9 mouse cellular contexts compared by ENCODE assay signal in the genomic region with DNA sequence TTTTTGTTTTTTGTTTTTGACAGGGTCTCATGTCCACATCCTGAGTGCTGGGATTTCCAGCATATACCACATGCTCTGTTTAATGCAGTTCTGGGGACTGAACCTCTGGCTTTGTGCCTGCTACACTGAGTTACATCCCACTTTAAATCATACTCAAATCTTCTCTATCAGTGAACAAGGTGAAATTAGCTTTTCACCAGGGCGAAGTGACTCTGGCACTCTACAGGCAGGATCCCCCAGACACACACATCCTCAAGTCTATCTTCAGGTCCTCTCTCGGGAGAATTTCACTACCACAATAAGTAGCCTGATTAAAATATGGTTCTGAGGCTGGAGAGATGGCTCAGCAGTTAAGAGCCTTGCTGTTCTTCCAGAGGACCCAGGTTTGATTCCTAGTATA. TPM values are rescaled to one million over a fixed set of nuclear protein-coding genes. Genes with fewer than 3 reads are reported as not detected.
DNase-seq lines count a peak whose midpoint lies in the region; ATAC-seq and TF ChIP-seq lines count a peak whose summit lies in the region.
"Had no signal": no experiment of that assay in that cellular context is flagged by ENCODE, and none has a peak within 500 bp of the region (broad histone marks: within the 10 kb centered on the region; RNA-seq: fewer than 3 reads in every experiment).

No protein-coding gene starts in this region.

- H3K27ac ChIP-seq in lung, embryonic 16.5 days (ENCODE audit: low read length) = no peak overlapping the region
- no peak overlapping the region; the same call in 1 of the 2 replicates for H3K27ac ChIP-seq in limb, embryonic 14.5 days (replicated peaks; ENCODE audit: low read depth, low read length)
- H3K27ac ChIP-seq in stomach, postnatal 0 days (replicated peaks) = no peak overlapping the region

- no peaks in the 10 kb centered on the region for H3K27me3 ChIP-seq in lung, embryonic 16.5 days (ENCODE audit: control insufficient read depth, insufficient read depth, low read depth, low read length)
- H3K27me3 ChIP-seq in limb, embryonic 14.5 days (ENCODE audit: control insufficient read depth, insufficient read depth, low read length) = no peaks in the 10 kb centered on the region
- no peaks in the 10 kb centered on the region for H3K27me3 ChIP-seq in stomach, postnatal 0 days (ENCODE audit: control insufficient read depth, insufficient read depth, low read length)

- DNase-seq in adrenal gland, adult (ENCODE audit: inconsistent age in 2 of 2, low spot score in 1 of 2) = peak; percentile 14 to 62
- DNase-seq in adrenal gland, postnatal 14 days = no peak
- no peak for DNase-seq in lung, postnatal 10 days
- DNase-seq in limb, embryonic 14.5 days (ENCODE audit: low spot score) = no peak
- no peak for DNase-seq in stomach, postnatal 0 days (ENCODE audit: low spot score)
- DNase-seq in layer of hippocampus, adult 11-12 months (ENCODE audit: low spot score) = no peak
- no peak for DNase-seq in thymus, adult 18-20 months

- peaks cover 6% of the 10 kb centered on the region for H3K9me3 ChIP-seq in lung, embryonic 16.5 days (ENCODE audit: control insufficient read depth, low read length)
- H3K9me3 ChIP-seq in limb, embryonic 14.5 days (ENCODE audit: control insufficient read depth, low read length) = no peaks in the 10 kb centered on the region
- no peaks in the 10 kb centered on the region for H3K9me3 ChIP-seq in stomach, postnatal 0 days (ENCODE audit: control insufficient read depth, low read length)

- peak overlapping the region; percentile 82 for H3K9ac ChIP-seq in lung, embryonic 16.5 days (ENCODE audit: low read length)
- H3K9ac ChIP-seq in limb, embryonic 14.5 days (ENCODE audit: low read depth, low read length, severe bottlenecking) = peak overlapping the region; percentile 91
- peak overlapping the region; percentile 93 for H3K9ac ChIP-seq in stomach, postnatal 0 days (ENCODE audit: low read length)

- WGBS in lung, embryonic 16.5 days = 54% methylated on average over 2 of the region's 2 CpGs
- 78% methylated on average over 2 of the region's 2 CpGs for WGBS in limb, embryonic 14.5 days
- 69% methylated on average over 2 of the region's 2 CpGs for WGBS in stomach, postnatal 0 days

- TF ChIP-seq EP300 in stomach, postnatal 0 days (optimal IDR thresholded peaks at IDR 0.05) = no peak

- H3K4me2 ChIP-seq in lung, embryonic 16.5 days (ENCODE audit: low read depth, low read length) = peak overlapping the region; percentile 86
- peak overlapping the region; percentile 65 for H3K4me2 ChIP-seq in limb, embryonic 14.5 days (replicated peaks; ENCODE audit: low read depth, low read length, severe bottlenecking)
- peak overlapping the region; percentile 81 for H3K4me2 ChIP-seq in stomach, postnatal 0 days (replicated peaks; ENCODE audit: low read depth)

- peaks cover 27% of the 10 kb centered on the region for H3K4me1 ChIP-seq in lung, embryonic 16.5 days (replicated peaks; ENCODE audit: control insufficient read depth, insufficient read depth, low read length)
- H3K4me1 ChIP-seq in limb, embryonic 14.5 days (ENCODE audit: control insufficient read depth, insufficient read depth, low read length) = peaks cover 13% of the 10 kb centered on the region
- peaks cover 11% of the 10 kb centered on the region; the same call in 1 of the 2 replicates for H3K4me1 ChIP-seq in stomach, postnatal 0 days (replicated peaks; ENCODE audit: control insufficient read depth, insufficient read depth)

- H3K4me3 ChIP-seq in lung, embryonic 16.5 days (ENCODE audit: low read length) = peak overlapping the region; percentile 65
- H3K4me3 ChIP-seq in limb, embryonic 14.5 days (replicated peaks; ENCODE audit: low read length) = peak overlapping the region; percentile 95
- peak overlapping the region; percentile 90; the same call in 1 of the 2 replicates for H3K4me3 ChIP-seq in stomach, postnatal 0 days (ENCODE audit: low read depth, low read length)

- no peak for ATAC-seq in lung, embryonic 16.5 days (ENCODE audit: low read depth)
- no peak for ATAC-seq in limb, embryonic 14.5 days (ENCODE audit: low FRiP score, low read depth)
- no peak for ATAC-seq in stomach, postnatal 0 days (ENCODE audit: low FRiP score, low TSS enrichment)

- TF ChIP-seq POLR2A in limb, embryonic 14.5 days (IDR thresholded peaks at IDR 0.05; ENCODE audit: borderline replicate concordance, extremely low read depth, insufficient read depth, insufficient read length) = no peak

- no peak for TF ChIP-seq CTCF in stomach, postnatal 0 days (IDR thresholded peaks at IDR 0.05; ENCODE audit: low read depth)

- peaks cover 18% of the 10 kb centered on the region for H3K36me3 ChIP-seq in lung, embryonic 16.5 days (ENCODE audit: control insufficient read depth, insufficient read depth, low read length)
- H3K36me3 ChIP-seq in limb, embryonic 14.5 days (ENCODE audit: control insufficient read depth, insufficient read depth, low read length) = peaks cover 27% of the 10 kb centered on the region
- H3K36me3 ChIP-seq in stomach, postnatal 0 days (ENCODE audit: control insufficient read depth, insufficient read depth, low read length) = peaks cover 2% of the 10 kb centered on the region; the same call in 1 of the 2 replicates

RNA-seq across cellular contexts. Expression of gene Cox14, which starts 1.1 kb away (rescaled TPM):
- 177 and 199 TPM in 2 replicates for total RNA-seq in adrenal gland, postnatal 14 days (2021)
- 148 and 164 TPM in 2 replicates for polyA plus RNA-seq in lung, embryonic 16.5 days (2015; fragmentation: Nextera tagmentation; extraction: Ambion mirVana)
- polyA plus RNA-seq in limb, embryonic 14.5 days (2012; rRNA removed) = 157 and 199 TPM in 2 replicates
- 174 and 194 TPM in 2 replicates for polyA plus RNA-seq in limb, embryonic 14.5 days (2014; fragmentation: Nextera tagmentation; extraction: Ambion mirVana)
- 199 and 206 TPM in 2 replicates for polyA plus RNA-seq in stomach, postnatal 0 days (2015; fragmentation: Nextera tagmentation; extraction: Ambion mirVana)

RNA-seq across cellular contexts. Expression of gene Gpd1, which starts 9.2 kb away (rescaled TPM):
- 1,539 and 1,562 TPM in 2 replicates for total RNA-seq in adrenal gland, postnatal 14 days (2021)
- polyA plus RNA-seq in lung, embryonic 16.5 days (2015; fragmentation: Nextera tagmentation; extraction: Ambion mirVana) = 3.3 and 3.7 TPM in 2 replicates
- polyA plus RNA-seq in limb, embryonic 14.5 days (2012; rRNA removed) = 1.4 TPM in 2 replicates
- polyA plus RNA-seq in limb, embryonic 14.5 days (2014; fragmentation: Nextera tagmentation; extraction: Ambion mirVana) = 0.15 and 0.22 TPM in 2 replicates
- polyA plus RNA-seq in stomach, postnatal 0 days (2015; fragmentation: Nextera tagmentation; extraction: Ambion mirVana) = 6.8 and 7.9 TPM in 2 replicates

RNA-seq across cellular contexts. Expression of gene Gm17349, which starts 21.3 kb away (rescaled TPM):
- total RNA-seq in adrenal gland, postnatal 14 days (2021) = 17.6 and 18.1 TPM in 2 replicates
- polyA plus RNA-seq in lung, embryonic 16.5 days (2015; fragmentation: Nextera tagmentation; extraction: Ambion mirVana) = not detected in 2 replicates
- polyA plus RNA-seq in limb, embryonic 14.5 days (2012; rRNA removed) = 0.63 TPM in 1 of 2 replicates, not detected in the other
- not detected in 2 replicates for polyA plus RNA-seq in limb, embryonic 14.5 days (2014; fragmentation: Nextera tagmentation; extraction: Ambion mirVana)
- 1.0 and 2.5 TPM in 2 replicates for polyA plus RNA-seq in stomach, postnatal 0 days (2015; fragmentation: Nextera tagmentation; extraction: Ambion mirVana)
- polyA plus RNA-seq: testis, adult 2 months had no signal

RNA-seq across cellular contexts. Expression of gene Smarcd1, which starts 24.6 kb away (rescaled TPM):
- total RNA-seq in adrenal gland, postnatal 14 days (2021) = 40.0 and 57.6 TPM in 2 replicates
- 31.1 and 34.5 TPM in 2 replicates for polyA plus RNA-seq in lung, embryonic 16.5 days (2015; fragmentation: Nextera tagmentation; extraction: Ambion mirVana)
- 77.1 and 93.5 TPM in 2 replicates for polyA plus RNA-seq in limb, embryonic 14.5 days (2012; rRNA removed)
- polyA plus RNA-seq in limb, embryonic 14.5 days (2014; fragmentation: Nextera tagmentation; extraction: Ambion mirVana) = 41.9 and 49.2 TPM in 2 replicates
- polyA plus RNA-seq in stomach, postnatal 0 days (2015; fragmentation: Nextera tagmentation; extraction: Ambion mirVana) = 10.9 and 11.6 TPM in 2 replicates

RNA-seq across cellular contexts. Expression of gene Cers5, which starts 46.1 kb away (rescaled TPM):
- total RNA-seq in adrenal gland, postnatal 14 days (2021) = 40.9 and 42.7 TPM in 2 replicates
- 73.3 and 74.4 TPM in 2 replicates for polyA plus RNA-seq in lung, embryonic 16.5 days (2015; fragmentation: Nextera tagmentation; extraction: Ambion mirVana)
- 75.1 and 89.2 TPM in 2 replicates for polyA plus RNA-seq in limb, embryonic 14.5 days (2012; rRNA removed)
- polyA plus RNA-seq in limb, embryonic 14.5 days (2014; fragmentation: Nextera tagmentation; extraction: Ambion mirVana) = 84.9 and 85.8 TPM in 2 replicates
- polyA plus RNA-seq in stomach, postnatal 0 days (2015; fragmentation: Nextera tagmentation; extraction: Ambion mirVana) = 32.2 and 33.6 TPM in 2 replicates

Comparison
In these comparisons a context has a peak if more than half of its experiments do, and no peak if none do; other contexts are left out.
1. DNase-seq: peak in adrenal gland, adult (2 of 2); none in adrenal gland, postnatal 14 days (single experiment), lung, postnatal 10 days (single experiment), limb, embryonic 14.5 days (single experiment), stomach, postnatal 0 days (single experiment), layer of hippocampus, adult 11-12 months (single experiment) and thymus, adult 18-20 months (0 of 2).
2. Peak in every context shown above with its lines, with median percentiles within 50 percentile points of each other: H3K4me2 ChIP-seq, H3K4me3 ChIP-seq and H3K9ac ChIP-seq.